Mouse (Mus musculus): ENCODE measurements around the gene Gxylt1.

DNA sequence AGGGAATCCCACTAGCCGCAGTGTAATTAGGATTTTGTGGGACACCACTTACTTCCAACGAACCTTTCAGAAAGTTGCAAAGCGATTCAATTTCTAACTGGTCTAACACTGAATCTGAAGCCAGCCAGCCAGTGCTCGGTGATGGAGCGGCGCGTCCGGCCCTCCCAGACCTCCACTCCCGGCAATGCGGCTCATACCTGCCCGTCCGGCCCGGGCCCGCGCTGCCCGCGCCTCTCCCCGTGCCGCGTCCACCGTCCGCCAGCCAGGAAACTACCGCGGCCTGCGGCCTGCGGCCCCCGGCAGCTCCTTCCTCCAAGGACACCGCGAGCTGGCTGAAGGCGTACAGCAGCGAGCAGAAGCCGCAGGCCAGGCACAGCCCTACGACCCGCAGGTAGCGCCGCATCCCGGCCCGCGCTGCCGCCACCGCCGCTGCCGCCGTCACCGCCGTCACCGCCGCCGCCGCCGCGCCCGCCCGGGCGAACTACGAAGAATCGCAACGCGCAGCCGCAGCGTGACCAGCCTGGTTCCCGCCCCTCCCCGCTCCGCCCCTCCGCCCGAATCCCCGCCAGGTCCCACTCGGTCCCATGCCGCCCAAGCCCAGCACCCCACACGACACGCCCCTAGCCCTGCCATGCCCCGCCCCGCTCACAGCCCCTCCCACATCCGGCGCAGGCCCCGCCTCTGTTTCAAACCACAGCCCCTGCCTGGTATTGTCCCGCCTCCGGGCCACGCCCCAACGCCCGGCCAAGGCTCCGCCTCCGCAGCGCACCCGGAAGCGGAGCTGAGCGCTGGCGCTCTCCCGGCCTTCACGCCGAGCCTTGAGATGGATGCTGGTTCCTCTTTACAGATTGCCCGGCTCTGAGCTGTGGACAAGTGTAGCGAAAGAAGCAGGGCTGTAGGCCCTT lies at the start of gene Gxylt1:
- peak; percentile 53 for TF ChIP-seq POLR2A (IDR thresholded peaks at IDR 0.05; ENCODE audit: borderline replicate concordance, extremely low read depth, insufficient read depth, insufficient read length, poor library complexity, severe bottlenecking)
- TF ChIP-seq CTCF (IDR thresholded peaks at IDR 0.05; ENCODE audit: borderline replicate concordance, extremely low read depth, insufficient read depth, insufficient read length) = no peak

Measured in brain, embryonic 14.5 days (tissue).